Mouse (Mus musculus) forebrain, embryonic 10.5 days (tissue): ENCODE results near the gene Parp4. TPM values are rescaled to one million over a fixed set of nuclear protein-coding genes. Genes with fewer than 3 reads are reported as not detected.

ENCODE experiments used
- DNase-seq: peaks from one replicate; pipeline ENCODE4 v3.0.0-alpha.2; 2017; ENCODE audit warnings: low spot score; ENCODE audit errors: extremely low spot score
- H3K27ac ChIP-seq: fragments of 300-500 bp; sonication (generic); 2 replicates; pipeline ENCODE4 v1.5.1; 2016; ENCODE audit warnings: mild to moderate bottlenecking
- H3K27me3 ChIP-seq: fragments of 300-500 bp; sonication (generic); 2 replicates; pipeline ENCODE4 v1.6.1; 2016; ENCODE audit warnings: mild to moderate bottlenecking; ENCODE audit not compliant: poor library complexity, severe bottlenecking
- H3K36me3 ChIP-seq: fragments of 300-500 bp; sonication (generic); replicated peaks from 2 replicates; pipeline ENCODE4 v1.6.1; 2016; ENCODE audit warnings: mild to moderate bottlenecking, moderate library complexity
- H3K4me1 ChIP-seq: fragments of 300-500 bp; sonication (generic); 2 replicates; pipeline ENCODE4 v1.6.1; 2016
- H3K4me3 ChIP-seq: fragments of 300-500 bp; sonication (generic); 2 replicates; pipeline ENCODE4 v1.5.1; 2016; ENCODE audit warnings: mild to moderate bottlenecking, moderate library complexity
- H3K9me3 ChIP-seq: fragments of 300-500 bp; sonication (generic); 2 replicates; pipeline ENCODE4 v1.6.1; 2016; ENCODE audit warnings: mild to moderate bottlenecking, moderate library complexity
- WGBS: fragments of 180-500 bp; shearing (Covaris S2); methylation state at CpG from one replicate; pipeline ENCODE4 v1.1.7; 2016; 5-methylcytosine and 5-hydroxymethylcytosine counted together
- polyA plus RNA-seq: library from polyadenylated mRNA; unstranded; fragments of >200 nt; fragmentation: Nextera tagmentation; extraction: Ambion mirVana; gene quantifications from 2 replicates; pipeline ENCODE4 v1.2.1, GENCODE M21; 2016

The Parp4 gene
- polyA plus RNA-seq, 1 experiment from 2014 or later, result 0.95 TPM

DNA sequence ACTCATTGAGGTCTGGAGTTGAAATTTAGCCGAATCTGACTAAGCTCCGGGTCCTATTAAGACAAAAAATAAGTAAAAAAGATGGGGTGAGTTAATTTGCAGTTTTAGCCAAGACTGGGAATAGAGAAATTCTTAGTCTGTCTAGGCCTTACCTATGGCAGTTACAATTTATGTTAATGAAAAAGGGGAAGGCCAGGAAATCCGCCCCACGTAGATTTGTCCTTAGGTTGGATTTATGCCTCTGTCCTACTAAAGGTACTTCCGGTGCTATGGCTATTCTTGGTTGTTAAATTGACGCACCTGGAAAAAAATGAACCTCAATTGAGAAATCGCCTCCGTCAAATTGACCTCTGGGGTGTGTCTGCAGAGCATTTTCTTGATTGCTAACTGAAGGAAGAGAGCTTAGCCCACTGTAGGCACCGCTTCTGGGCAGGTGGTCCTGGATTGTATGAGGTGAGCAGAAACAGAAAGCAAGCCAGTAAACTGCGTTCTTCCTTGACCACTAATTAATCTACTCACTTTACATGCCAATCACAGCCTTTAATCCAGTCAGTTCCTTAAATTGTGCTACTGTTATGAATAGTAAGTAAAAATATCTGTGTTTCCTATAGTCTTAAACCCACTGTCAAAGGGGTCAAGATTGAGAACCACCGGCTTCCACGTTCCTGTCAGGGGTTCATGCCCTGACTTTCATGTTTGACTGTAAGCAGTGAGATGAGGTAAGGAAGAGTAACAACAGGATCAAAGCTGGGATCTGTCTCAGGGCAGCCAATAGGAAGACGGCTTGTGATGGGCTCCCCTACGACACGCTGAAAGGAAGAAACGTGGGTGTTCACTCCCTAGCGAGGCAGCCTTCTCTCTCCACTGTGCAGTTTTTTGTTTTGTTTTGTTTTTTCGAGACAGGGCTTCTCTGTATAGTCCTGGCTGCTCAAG lies 816 bp downstream of the Parp4 start:
- Histone ChIP-seq H3K27ac (no peak overlapping the region), H3K4me3 (peak overlapping the region; percentile 63), H3K27me3 (peaks cover 6% of the 10 kb centered on the region; the same call in 1 of the 2 replicates), H3K4me1 (peaks cover 20% of the 10 kb centered on the region), H3K36me3 (no peaks in the 10 kb centered on the region), H3K9me3 (no peaks in the 10 kb centered on the region)
- WGBS, result 73% methylated on average over 18 of the region's 18 CpGs
- no peak for DNase-seq

DNA sequence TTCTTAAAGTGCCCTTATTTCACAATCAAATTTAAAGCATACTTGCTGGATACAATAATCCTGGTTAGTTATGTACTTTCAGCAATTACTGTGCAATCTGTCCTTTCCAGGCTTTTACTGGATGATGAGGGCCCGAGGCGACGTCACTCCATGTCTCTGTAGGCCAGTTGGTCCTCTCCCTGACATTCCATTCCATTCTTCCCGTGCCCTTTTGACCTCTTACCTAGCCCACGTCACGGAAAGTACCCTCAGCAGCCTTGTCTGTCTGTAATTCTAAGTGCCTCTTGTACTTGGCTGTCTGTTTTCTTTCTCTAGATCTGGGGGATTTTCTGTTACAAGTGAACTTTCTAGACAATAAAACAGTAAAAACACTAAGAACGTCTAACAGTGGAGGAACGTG lies 3.6 kb downstream of the Parp4 start:
- no peak overlapping the region for H3K4me3 ChIP-seq
- 63% methylated on average over 8 of the region's 8 CpGs for WGBS
- peaks cover 6% of the 10 kb centered on the region; the same call in 1 of the 2 replicates for H3K27me3 ChIP-seq
- H3K4me1 ChIP-seq, result peaks cover 14% of the 10 kb centered on the region
- no peaks in the 10 kb centered on the region for H3K9me3 ChIP-seq
- H3K36me3 ChIP-seq, result no peaks in the 10 kb centered on the region
- no peak for DNase-seq
- no peak overlapping the region for H3K27ac ChIP-seq

DNA sequence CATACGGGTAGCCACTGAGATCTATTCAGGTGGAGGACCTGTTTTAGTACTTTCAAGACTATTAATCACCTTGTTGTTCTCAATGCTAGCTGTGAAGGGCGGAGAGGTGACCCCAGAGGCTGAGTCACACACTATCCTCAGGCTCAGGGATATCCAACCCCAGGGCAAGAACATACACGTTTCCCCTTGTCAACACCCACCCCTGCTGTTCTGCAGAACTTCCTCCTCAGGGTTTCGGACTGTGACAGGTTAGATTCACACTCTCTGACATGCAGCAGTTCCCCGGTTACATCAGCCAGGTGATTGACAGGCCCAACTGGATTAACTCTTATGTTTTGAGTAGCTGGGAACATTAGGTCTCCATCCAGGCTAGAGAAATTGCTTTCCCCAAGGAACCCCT lies 5.7 kb downstream of the Parp4 start:
- Histone ChIP-seq H3K4me3 (no peak overlapping the region), H3K9me3 (no peaks in the 10 kb centered on the region), H3K36me3 (no peaks in the 10 kb centered on the region), H3K4me1 (peaks cover 4% of the 10 kb centered on the region; the same call in 1 of the 2 replicates), H3K27ac (no peak overlapping the region), H3K27me3 (no peaks in the 10 kb centered on the region)
- 75% methylated on average over 5 of the region's 5 CpGs for WGBS
- DNase-seq, result no peak

DNA sequence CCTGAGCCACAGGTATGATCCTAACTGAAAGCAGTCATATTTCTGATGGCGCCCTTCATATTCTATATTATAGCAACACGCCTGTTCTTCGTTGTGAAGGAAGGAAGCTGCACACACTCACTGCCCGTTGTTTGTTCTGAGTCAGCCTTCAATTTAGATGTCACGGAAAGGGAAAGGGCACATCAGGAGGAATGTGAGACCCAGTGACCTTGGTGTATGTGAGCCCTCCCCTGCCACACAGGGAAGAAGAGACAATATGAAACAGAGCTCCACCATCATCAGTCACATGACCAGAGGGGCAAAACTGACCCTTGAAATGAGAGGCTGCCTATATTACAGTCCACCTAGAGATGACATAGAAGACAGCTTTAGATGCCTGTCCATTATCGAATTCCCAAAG lies 6.9 kb downstream of the Parp4 start:
- no peaks in the 10 kb centered on the region for H3K9me3 ChIP-seq
- H3K36me3 ChIP-seq, result no peaks in the 10 kb centered on the region
- peaks cover 4% of the 10 kb centered on the region; the same call in 1 of the 2 replicates for H3K4me1 ChIP-seq
- 88% methylated on average over 6 of the region's 6 CpGs for WGBS
- H3K4me3 ChIP-seq, result no peak overlapping the region
- no peak for DNase-seq
- H3K27ac ChIP-seq, result no peak overlapping the region
- H3K27me3 ChIP-seq, result no peaks in the 10 kb centered on the region

DNA sequence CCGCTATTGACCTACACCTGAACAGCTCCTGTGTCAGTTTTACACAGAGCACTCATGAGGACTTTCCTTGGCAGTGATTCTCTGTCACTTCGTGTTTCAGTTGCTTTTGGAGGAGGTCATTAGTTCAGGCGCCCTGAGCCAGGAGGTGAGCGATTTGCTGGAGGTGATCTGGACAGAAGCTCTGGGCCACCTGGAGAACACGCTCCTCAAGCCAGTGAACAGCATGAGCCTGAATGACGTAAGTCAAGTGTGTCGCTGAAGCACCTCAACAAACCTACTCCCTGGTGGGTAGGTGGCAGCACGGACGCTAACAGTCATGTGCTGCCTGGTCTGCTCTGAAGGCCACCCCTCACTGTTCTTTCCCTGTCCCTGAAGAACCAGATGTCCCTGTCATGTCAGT lies 16.8 kb downstream of the Parp4 start:
- Histone ChIP-seq H3K27me3 (no peaks in the 10 kb centered on the region), H3K4me3 (no peak overlapping the region), H3K36me3 (no peaks in the 10 kb centered on the region), H3K9me3 (no peaks in the 10 kb centered on the region), H3K4me1 (no peaks in the 10 kb centered on the region), H3K27ac (no peak overlapping the region)
- no peak for DNase-seq
- whole genome bisulfite sequencing, result 94% methylated on average over 9 of the region's 9 CpGs

DNA sequence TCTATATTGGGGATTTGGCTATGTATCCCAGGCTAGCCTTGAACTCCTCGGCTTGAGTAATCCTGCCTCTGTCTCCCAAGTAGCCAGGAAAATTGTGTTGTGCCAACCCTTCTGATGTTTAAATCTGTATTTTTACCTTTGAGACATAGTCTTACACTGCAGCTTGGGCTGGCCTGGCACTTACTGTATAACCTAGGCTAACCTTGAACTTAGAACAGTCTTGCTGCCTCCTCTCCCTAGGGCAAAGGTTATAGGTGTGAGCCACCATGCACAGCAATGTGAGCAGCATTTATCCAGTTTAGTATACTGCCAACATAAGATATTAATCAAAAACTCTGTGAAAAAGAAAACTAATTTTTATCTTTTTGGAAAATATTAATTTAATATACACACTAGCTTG lies 19.4 kb downstream of the Parp4 start:
- Histone ChIP-seq H3K9me3 (no peaks in the 10 kb centered on the region), H3K4me1 (no peaks in the 10 kb centered on the region), H3K4me3 (no peak overlapping the region), H3K27ac (no peak overlapping the region), H3K27me3 (no peaks in the 10 kb centered on the region), H3K36me3 (no peaks in the 10 kb centered on the region)
- no peak for DNase-seq
- 94% methylated on average over 1 of the region's 1 CpGs for WGBS

DNA sequence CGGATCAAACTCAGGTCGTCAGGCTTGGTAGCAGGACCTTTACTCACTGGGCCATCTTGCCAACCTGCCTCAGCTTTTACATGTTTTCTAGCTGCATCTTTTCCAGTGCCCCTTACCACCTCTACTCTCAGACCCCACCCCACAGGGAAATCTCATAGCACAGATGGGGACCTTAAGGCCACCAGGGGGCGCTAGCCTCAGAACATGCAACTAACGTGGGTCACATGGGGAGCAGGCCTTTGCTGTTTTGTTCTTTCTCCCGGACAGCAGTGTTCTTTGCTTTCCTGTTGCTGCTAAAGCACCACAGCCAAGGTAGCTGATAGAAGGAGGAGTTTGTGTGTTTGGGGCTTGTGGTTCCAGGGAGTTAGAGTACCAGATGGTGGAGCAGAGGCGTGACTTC lies 23.3 kb downstream of the Parp4 start:
- no peak overlapping the region for H3K4me3 ChIP-seq
- no peak overlapping the region for H3K27ac ChIP-seq
- no peaks in the 10 kb centered on the region for H3K36me3 ChIP-seq
- H3K9me3 ChIP-seq, result no peaks in the 10 kb centered on the region
- peak; percentile 50 for DNase-seq
- no peaks in the 10 kb centered on the region for H3K27me3 ChIP-seq
- no peaks in the 10 kb centered on the region for H3K4me1 ChIP-seq
- WGBS, result 52% methylated on average over 6 of the region's 6 CpGs

DNA sequence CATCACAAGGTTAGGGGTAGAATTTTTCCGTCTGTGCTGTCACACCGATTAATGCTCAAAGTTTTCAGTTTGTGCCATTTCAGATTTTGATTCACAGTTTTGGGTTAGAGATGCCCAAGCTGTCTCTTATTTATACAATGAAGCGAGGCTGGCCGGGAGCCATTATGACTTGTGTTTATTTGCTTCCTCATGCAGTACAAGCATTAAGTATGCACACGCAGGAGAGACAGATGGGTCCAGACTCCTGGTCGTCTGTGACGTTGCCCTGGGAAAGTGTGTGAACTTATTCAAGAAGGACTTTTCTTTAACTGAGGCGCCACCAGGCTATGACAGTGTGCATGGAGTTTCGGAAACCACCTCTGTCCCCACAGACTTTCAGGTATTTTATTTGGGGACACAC lies 26.6 kb downstream of the Parp4 start:
- Histone ChIP-seq H3K4me3 (no peak overlapping the region), H3K27me3 (no peaks in the 10 kb centered on the region), H3K27ac (no peak overlapping the region), H3K9me3 (no peaks in the 10 kb centered on the region), H3K36me3 (no peaks in the 10 kb centered on the region), H3K4me1 (no peaks in the 10 kb centered on the region)
- no peak for DNase-seq
- WGBS, result 94% methylated on average over 9 of the region's 9 CpGs

DNA sequence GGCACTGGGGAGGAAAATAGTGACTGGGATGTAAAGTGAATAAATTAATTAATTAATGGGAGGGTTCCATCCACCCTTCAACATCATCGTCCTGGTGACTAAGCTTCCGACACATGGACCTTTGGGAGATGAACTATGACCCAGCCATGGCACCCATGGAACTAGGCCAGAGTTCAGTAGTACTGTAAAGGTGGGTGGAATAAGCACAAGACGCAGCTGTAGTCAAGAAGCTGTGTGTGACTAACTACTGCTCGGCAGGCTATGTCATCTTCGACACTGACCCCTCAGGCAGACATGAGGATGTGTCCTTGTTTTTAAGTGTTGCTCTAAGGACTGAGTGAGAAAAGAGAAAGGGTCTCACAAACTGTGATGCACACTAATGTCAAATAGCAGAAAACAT lies 29.0 kb downstream of the Parp4 start:
- Histone ChIP-seq H3K4me1 (no peaks in the 10 kb centered on the region), H3K27ac (no peak overlapping the region), H3K9me3 (no peaks in the 10 kb centered on the region), H3K27me3 (no peaks in the 10 kb centered on the region), H3K4me3 (no peak overlapping the region), H3K36me3 (0 out of 2 replicates have a peak, but pooled peaks cover 2% of the 10 kb centered on the region)
- 92% methylated on average over 5 of the region's 5 CpGs for WGBS
- DNase-seq, result no peak

DNA sequence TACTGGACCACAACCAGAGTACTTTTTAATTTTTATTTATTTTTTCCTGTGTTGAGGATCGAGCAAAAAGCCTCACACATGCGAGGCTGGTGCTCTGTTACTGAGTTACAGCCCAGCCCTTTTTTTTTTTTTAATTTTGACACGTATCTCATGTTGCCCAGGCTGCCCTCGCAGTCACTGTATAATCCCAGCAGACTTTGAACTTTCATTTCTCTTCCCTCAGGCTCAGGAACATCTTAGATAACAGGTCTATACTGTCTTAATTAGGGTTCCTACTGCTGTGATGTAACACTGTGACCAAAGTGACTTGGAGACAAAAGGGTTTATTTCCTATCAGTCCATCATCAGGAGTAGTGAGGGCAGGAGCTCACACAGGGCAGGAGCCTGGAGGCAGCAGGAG lies 29.7 kb downstream of the Parp4 start:
- no peaks in the 10 kb centered on the region for H3K27me3 ChIP-seq
- H3K4me1 ChIP-seq, result no peaks in the 10 kb centered on the region
- 0 out of 2 replicates have a peak, but pooled peaks cover 2% of the 10 kb centered on the region for H3K36me3 ChIP-seq
- WGBS, result 88% methylated on average over 4 of the region's 4 CpGs
- H3K27ac ChIP-seq, result no peak overlapping the region
- no peaks in the 10 kb centered on the region for H3K9me3 ChIP-seq
- no peak overlapping the region for H3K4me3 ChIP-seq
- DNase-seq, result no peak

DNA sequence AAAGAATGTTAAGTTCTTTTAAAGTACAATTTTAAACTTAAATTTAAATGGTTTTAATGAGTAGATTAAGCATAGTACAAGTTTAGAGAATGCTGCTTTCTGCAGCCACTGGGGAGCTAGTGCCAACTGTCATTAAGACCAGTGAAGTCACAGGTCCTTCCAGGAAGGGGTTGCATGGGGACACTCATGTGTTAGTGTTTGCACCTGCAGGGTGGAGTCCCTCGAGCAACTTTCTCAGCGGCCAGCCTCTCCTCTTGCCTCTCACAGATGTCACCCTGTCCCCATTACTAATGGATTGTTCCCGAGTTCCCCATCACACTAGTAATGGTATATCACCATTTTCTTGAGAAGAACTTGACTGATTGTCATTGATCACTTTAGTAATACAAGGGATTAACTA lies 37.8 kb downstream of the Parp4 start:
- no peak for DNase-seq
- H3K27me3 ChIP-seq, result no peaks in the 10 kb centered on the region
- 85% methylated on average over 3 of the region's 3 CpGs for WGBS
- H3K4me1 ChIP-seq, result no peaks in the 10 kb centered on the region
- H3K9me3 ChIP-seq, result no peaks in the 10 kb centered on the region
- H3K27ac ChIP-seq, result no peak overlapping the region
- H3K36me3 ChIP-seq, result peaks cover 2% of the 10 kb centered on the region; the same call in 1 of the 2 replicates
- no peak overlapping the region for H3K4me3 ChIP-seq

DNA sequence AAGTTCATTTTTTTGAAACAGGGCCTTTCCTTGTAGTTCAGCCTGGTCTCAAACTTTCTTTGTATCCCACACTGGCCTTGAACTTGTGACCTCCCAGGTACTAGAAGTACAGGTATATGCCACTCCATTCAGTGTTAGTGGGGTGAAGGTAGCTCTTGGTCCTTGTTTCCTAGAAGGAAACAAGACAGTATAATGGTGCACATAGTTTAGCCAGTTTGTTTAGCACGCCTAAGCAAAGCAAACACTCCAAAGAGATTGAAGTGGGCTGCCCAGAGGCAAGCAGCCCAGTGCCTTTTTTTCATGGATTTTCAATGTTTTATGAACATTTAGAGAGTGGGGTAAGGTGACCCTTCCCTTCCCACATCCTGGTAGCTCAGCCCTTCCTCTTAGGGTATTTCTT lies 42.1 kb downstream of the Parp4 start:
- DNase-seq, result no peak
- Histone ChIP-seq H3K27me3 (no peaks in the 10 kb centered on the region), H3K4me3 (no peak overlapping the region), H3K9me3 (no peaks in the 10 kb centered on the region), H3K4me1 (no peaks in the 10 kb centered on the region), H3K27ac (no peak overlapping the region), H3K36me3 (no peaks in the 10 kb centered on the region)
- WGBS, result 92% methylated on average over 1 of the region's 1 CpGs

DNA sequence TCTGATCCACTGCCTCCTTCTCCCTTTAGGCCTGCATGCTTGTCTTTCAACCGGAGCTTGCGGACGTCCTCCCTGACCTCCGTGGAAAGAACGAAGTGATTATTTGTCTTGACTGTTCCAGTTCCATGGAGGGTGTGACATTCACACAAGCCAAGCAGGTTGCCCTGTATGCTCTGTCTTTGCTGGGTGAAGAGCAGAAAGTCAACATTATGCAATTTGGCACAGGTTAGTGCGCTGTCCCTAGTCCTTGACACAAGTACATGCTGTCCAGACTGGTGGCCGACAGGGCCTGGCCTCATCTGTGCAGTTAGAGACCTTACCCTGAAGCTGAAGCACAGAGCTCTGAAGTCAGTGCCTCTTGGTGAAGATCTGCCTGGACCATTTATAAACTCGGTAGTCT lies 45.0 kb downstream of the Parp4 start:
- 92% methylated on average over 8 of the region's 8 CpGs for WGBS
- H3K36me3 ChIP-seq, result no peaks in the 10 kb centered on the region
- no peak for DNase-seq

More for the DNA sequence above, 45.0 kb downstream of the Parp4 start:
- Histone ChIP-seq H3K4me3 (no peak overlapping the region), H3K4me1 (no peaks in the 10 kb centered on the region), H3K9me3 (no peaks in the 10 kb centered on the region), H3K27me3 (no peaks in the 10 kb centered on the region), H3K27ac (no peak overlapping the region)
